Mouse (Mus musculus) lung, embryonic 14.5 days (tissue): ENCODE data around the gene Ppp1r16b. TPM values are rescaled to one million over a fixed set of nuclear protein-coding genes. Genes with fewer than 3 reads are reported as not detected.
A peak's percentile ranks its signal among the peaks of the same experiment; 100 is the strongest.

ENCODE experiments used
- ATAC-seq: fragments of 200-750 bp; cut with Nextera tagmentation; 2 replicates; pipeline ENCODE4 v1.8.0; 2017; ENCODE audit warnings: mild to moderate bottlenecking, moderate TSS enrichment, moderate library complexity; ENCODE audit not compliant: insufficient read depth
- DNase-seq: peaks from one replicate; pipeline ENCODE4 v3.0.0-alpha.2; 2015
- H3K27ac ChIP-seq: fragments of 300-500 bp; sonication (generic); 2 replicates; pipeline ENCODE4 v1.5.1; 2014; ENCODE audit warnings: low read depth, mild to moderate bottlenecking, moderate library complexity
- H3K27me3 ChIP-seq: fragments of 300-500 bp; sonication (generic); 2 replicates; pipeline ENCODE4 v1.6.1; 2014; ENCODE audit warnings: low read length, control low read depth; ENCODE audit not compliant: insufficient read depth
- H3K36me3 ChIP-seq: fragments of 300-500 bp; sonication (generic); 2 replicates; pipeline ENCODE4 v1.6.1; 2014; ENCODE audit warnings: control low read depth; ENCODE audit not compliant: insufficient read depth
- H3K4me1 ChIP-seq: fragments of 300-500 bp; sonication (generic); 2 replicates; pipeline ENCODE4 v1.6.1; 2014; ENCODE audit warnings: antibody characterized with exemption, control low read depth; ENCODE audit not compliant: insufficient read depth
- H3K4me2 ChIP-seq: fragments of 300-500 bp; sonication (generic); 2 replicates; pipeline ENCODE4 v1.6.1; 2014; ENCODE audit warnings: mild to moderate bottlenecking
- H3K4me3 ChIP-seq: fragments of 300-500 bp; sonication (generic); 2 replicates; pipeline ENCODE4 v1.5.1; 2014; ENCODE audit warnings: low read depth, low read length
- H3K9ac ChIP-seq: fragments of 300-500 bp; sonication (generic); 2 replicates; pipeline ENCODE4 v1.6.1; 2014
- H3K9me3 ChIP-seq: fragments of 300-500 bp; sonication (generic); 2 replicates; pipeline ENCODE4 v1.6.1; 2016; ENCODE audit warnings: low read depth, low read length, control low read depth
- CTCF ChIP-seq: IDR thresholded peaks from 2 replicates; pipeline ENCODE4 v1.5.1; 2016; ENCODE audit warnings: antibody characterized with exemption, low read depth
- whole genome bisulfite sequencing: fragments of 180-500 bp; shearing (Covaris S2); extraction: QIAGEN DNeasy Blood & Tissue Kit; methylation state at CpG from one replicate; pipeline ENCODE4 v1.1.7; 2014; 5-methylcytosine and 5-hydroxymethylcytosine counted together
- polyA plus RNA-seq: library from polyadenylated mRNA; unstranded; fragments of >200 nt; fragmentation: Nextera tagmentation; extraction: Ambion mirVana; gene quantifications from 2 replicates; pipeline ENCODE4 v1.2.1, GENCODE M21; 2014

Ppp1r16b gene
- polyA plus RNA-seq, 1 experiment from 2014 or later: 17.6 TPM

DNA sequence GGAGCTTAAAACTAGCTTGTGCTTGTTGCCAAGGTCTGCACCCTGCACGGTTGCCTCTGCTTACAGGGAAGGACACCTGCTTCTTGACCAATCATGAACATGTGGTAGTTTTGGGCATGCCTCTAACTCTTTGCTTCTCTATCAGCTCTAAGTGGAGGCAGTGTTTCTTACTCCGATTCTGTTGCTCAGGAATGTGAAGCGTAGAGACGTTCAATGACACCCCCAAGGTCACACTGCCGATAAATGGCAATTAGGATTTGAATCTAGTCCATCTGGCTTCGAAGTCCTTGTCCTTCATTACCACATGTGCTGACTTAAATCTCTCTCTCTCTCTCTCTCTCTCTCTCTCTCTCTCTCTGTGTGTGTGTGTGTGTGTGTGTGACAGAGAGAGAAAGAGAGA is 8.9 kb downstream of the Ppp1r16b start:
- no peak for DNase-seq
- Histone ChIP-seq H3K4me3 (no peak overlapping the region), H3K4me1 (peaks cover 5% of the 10 kb centered on the region; the same call in 1 of the 2 replicates), H3K4me2 (no peak overlapping the region), H3K9me3 (no peaks in the 10 kb centered on the region), H3K9ac (no peak overlapping the region), H3K27ac (no peak overlapping the region), H3K27me3 (peaks cover 15% of the 10 kb centered on the region), H3K36me3 (no peaks in the 10 kb centered on the region)
- ATAC-seq: no peak
- 51% methylated on average over 6 of the region's 6 CpGs for WGBS
- TF ChIP-seq CTCF: no peak

DNA sequence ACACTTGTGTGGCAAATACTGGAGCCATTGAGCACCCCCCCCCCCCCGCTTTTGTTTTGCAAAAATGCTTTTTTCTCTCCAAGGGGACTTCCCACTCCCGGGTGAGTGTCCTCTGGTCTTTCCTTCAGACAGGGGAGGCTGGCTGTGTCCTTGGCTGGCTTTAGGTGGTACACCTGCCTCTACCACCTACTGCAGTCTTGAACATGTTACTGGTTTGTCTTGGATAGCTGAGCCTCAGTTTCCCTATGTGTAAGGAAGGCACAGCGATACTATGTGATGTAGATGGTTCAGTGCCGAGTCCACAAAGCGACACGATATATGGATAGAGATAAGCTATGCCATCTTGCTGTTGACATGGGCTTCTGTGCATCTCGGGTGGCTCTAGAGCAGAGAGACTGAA is 9.6 kb downstream of the Ppp1r16b start:
- TF ChIP-seq CTCF: no peak
- DNase-seq (no peak), ATAC-seq (no peak)
- Histone ChIP-seq H3K4me1 (peaks cover 5% of the 10 kb centered on the region; the same call in 1 of the 2 replicates), H3K36me3 (no peaks in the 10 kb centered on the region), H3K9me3 (no peaks in the 10 kb centered on the region), H3K4me3 (no peak overlapping the region), H3K9ac (no peak overlapping the region), H3K27ac (no peak overlapping the region), H3K27me3 (0 out of 2 replicates have a peak, but pooled peaks cover 8% of the 10 kb centered on the region), H3K4me2 (no peak overlapping the region)
- 75% methylated on average over 7 of the region's 7 CpGs for whole genome bisulfite sequencing

GRCm38 (mm10) chr2:158675161-158675560 is 10.0 kb downstream of the Ppp1r16b start:
- Histone ChIP-seq H3K27ac (no peak overlapping the region), H3K9me3 (no peaks in the 10 kb centered on the region), H3K4me1 (peaks cover 5% of the 10 kb centered on the region; the same call in 1 of the 2 replicates), H3K9ac (no peak overlapping the region), H3K27me3 (0 out of 2 replicates have a peak, but pooled peaks cover 5% of the 10 kb centered on the region), H3K4me3 (no peak overlapping the region), H3K36me3 (no peaks in the 10 kb centered on the region), H3K4me2 (no peak overlapping the region)
- ATAC-seq (no peak), DNase-seq (no peak)
- WGBS: 59% methylated on average over 6 of the region's 6 CpGs
- no peak for TF ChIP-seq CTCF

GRCm38 (mm10) chr2:158675907-158676533 is 10.8 kb downstream of the Ppp1r16b start:
- no peak overlapping the region for H3K27ac ChIP-seq
- H3K4me3 ChIP-seq: no peak overlapping the region
- H3K27me3 ChIP-seq: no peaks in the 10 kb centered on the region
- no peak for TF ChIP-seq CTCF
- 81% methylated on average over 12 of the region's 12 CpGs for WGBS
- DNase-seq: no peak
- H3K9ac ChIP-seq: no peak overlapping the region
- H3K4me2 ChIP-seq: no peak overlapping the region
- no peaks in the 10 kb centered on the region for H3K36me3 ChIP-seq
- H3K4me1 ChIP-seq: peaks cover 5% of the 10 kb centered on the region; the same call in 1 of the 2 replicates
- no peaks in the 10 kb centered on the region for H3K9me3 ChIP-seq
- ATAC-seq: no peak

DNA sequence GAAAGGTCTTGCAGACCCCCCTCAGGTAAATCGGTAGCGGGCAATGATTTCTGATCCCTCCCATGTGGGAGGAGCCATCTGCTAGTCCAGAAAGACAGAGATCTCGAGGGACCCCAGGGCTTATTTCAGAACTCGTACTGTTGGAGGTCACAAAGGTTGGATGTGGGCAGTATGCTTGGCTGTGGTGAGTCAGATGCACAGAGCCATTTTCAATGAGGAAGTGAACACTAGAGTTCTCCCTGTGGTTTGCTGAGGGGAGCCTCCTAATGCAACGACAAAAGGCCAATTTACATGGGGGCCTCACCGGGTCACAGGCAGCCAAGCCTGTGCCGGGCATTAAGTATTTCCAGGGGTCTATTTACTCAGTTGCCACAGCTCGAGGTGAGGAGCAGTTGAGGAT is 12.7 kb downstream of the Ppp1r16b start:
- H3K4me1 ChIP-seq: peaks cover 5% of the 10 kb centered on the region; the same call in 1 of the 2 replicates
- WGBS: 57% methylated on average over 8 of the region's 8 CpGs
- no peak overlapping the region for H3K4me2 ChIP-seq
- DNase-seq (no peak), ATAC-seq (no peak)
- TF ChIP-seq CTCF: no peak
- H3K9ac ChIP-seq: no peak overlapping the region
- H3K27me3 ChIP-seq: no peaks in the 10 kb centered on the region
- no peak overlapping the region for H3K27ac ChIP-seq
- H3K4me3 ChIP-seq: no peak overlapping the region
- H3K9me3 ChIP-seq: no peaks in the 10 kb centered on the region
- H3K36me3 ChIP-seq: no peaks in the 10 kb centered on the region

GRCm38 (mm10) chr2:158679091-158679490 is 13.9 kb downstream of the Ppp1r16b start:
- WGBS: 90% methylated on average over 7 of the region's 7 CpGs
- Histone ChIP-seq H3K36me3 (no peaks in the 10 kb centered on the region), H3K9ac (no peak overlapping the region), H3K27ac (no peak overlapping the region), H3K4me3 (no peak overlapping the region), H3K4me2 (no peak overlapping the region), H3K9me3 (no peaks in the 10 kb centered on the region), H3K4me1 (no peaks in the 10 kb centered on the region; the same call in 1 of the 2 replicates), H3K27me3 (no peaks in the 10 kb centered on the region)
- no peak for DNase-seq
- ATAC-seq: no peak
- no peak for TF ChIP-seq CTCF

DNA sequence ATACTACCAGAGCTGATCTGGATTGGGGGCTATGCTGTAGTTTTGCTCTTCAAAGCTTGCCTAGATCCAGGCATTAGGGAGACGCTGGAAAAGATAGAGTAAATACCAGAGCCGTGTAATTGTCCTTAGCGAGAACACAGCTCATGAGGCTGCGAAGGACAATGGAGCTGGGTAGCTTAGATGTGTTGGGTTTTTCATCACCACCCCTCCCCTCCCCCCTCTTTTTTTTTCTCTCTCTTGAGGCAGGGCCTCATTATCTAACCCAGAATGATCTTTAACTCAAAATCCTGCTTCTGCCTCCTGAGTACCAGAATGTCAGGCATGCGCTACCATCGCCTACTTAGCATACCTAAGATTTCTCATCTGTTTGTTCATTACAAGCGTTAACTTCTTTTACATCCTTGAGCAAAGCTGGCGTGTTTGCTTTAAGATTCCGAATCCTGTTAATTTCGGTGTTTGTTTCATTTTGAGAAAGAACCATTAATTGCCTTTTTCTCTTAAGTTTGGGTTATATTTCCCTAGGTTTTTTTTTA is 15.2 kb downstream of the Ppp1r16b start:
- Histone ChIP-seq H3K36me3 (no peaks in the 10 kb centered on the region), H3K27ac (peak overlapping the region; percentile 36; the same call in 1 of the 2 replicates), H3K4me1 (no peaks in the 10 kb centered on the region; the same call in 1 of the 2 replicates), H3K9me3 (no peaks in the 10 kb centered on the region), H3K9ac (no peak overlapping the region), H3K27me3 (no peaks in the 10 kb centered on the region), H3K4me3 (no peak overlapping the region), H3K4me2 (no peak overlapping the region)
- DNase-seq (peak; percentile 26), ATAC-seq (no peak)
- no peak for TF ChIP-seq CTCF
- WGBS: 56% methylated on average over 10 of the region's 10 CpGs
